Mouse (Mus musculus): ENCODE measurements around the gene Bhlha15. TPM values are rescaled to one million over a fixed set of nuclear protein-coding genes. Genes with fewer than 3 reads are reported as not detected.
A peak's percentile ranks its signal among the peaks of the same experiment; 100 is the strongest.

The Bhlha15 gene
- 0.03 TPM for polyA plus RNA-seq (2021)

DNA sequence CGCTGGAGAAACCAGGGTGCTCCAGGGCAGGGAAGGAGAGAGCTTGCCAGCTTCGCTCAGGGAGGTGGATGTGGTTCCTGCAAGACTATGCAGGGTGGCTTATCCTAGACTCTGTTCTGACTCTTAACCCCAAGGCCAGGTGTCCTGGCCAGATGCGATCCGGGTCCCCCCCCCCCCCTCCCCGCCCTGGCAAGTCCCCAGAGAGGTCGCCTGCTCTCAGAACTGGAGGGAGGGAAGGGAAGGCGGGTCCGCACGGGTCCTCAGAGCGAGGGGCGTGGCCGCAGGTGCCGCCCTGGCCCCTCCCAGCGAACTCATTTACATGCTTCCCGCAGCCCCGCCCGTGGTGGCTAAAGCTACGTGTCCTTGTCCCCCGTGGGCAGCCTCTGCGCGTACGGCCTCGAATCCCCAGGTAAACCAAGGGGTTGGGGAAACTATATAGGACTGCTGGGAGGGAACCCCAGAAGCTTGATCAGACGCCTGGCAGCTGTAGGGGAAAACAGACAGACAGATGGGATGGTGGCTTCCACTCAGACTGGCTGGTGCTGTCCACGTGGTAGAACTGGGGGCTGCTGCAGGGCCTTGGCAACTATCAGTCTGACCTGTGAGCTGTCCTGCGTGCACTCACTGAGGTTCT lies at the start of gene Bhlha15:
Gene Bhlha15 (plus strand): TSS at position 337 of the 634 bp plus-strand sequence.
- ChIA-PET CTCF (no interaction called here), POLR2A (no interaction called here)
- DNase-seq (ENCODE audit: low read depth, low spot score) (no peak), ATAC-seq (no peak)
- in situ Hi-C loops (cut with MboI; ENCODE audit: low pct_unique_long_range_greater_than_20kb), result no loop called here
- TF ChIP-seq CTCF (IDR thresholded peaks at IDR 0.05), result no peak
- no peaks in the 10 kb centered on the region for H3K27me3 ChIP-seq

GRCm38 (mm10) chr5:144143531-144143930 lies 46.6 kb upstream of the Bhlha15 start:
- ChIA-PET POLR2A (no interaction called here), CTCF (interaction anchor here (0.7 to 3.1 kb wide), 3 partner anchors 11 to 25 kb away, joined by 3 to 15 read pairs (median 4); no protein-coding TSS in a partner anchor)
- no peak for ATAC-seq
- in situ Hi-C loops (cut with MboI; ENCODE audit: low pct_unique_long_range_greater_than_20kb), result no loop called here
- H3K27me3 ChIP-seq, result no peaks in the 10 kb centered on the region
- peak; percentile 36 for TF ChIP-seq CTCF (IDR thresholded peaks at IDR 0.05)
- DNase-seq (ENCODE audit: low read depth, low spot score), result no peak

DNA sequence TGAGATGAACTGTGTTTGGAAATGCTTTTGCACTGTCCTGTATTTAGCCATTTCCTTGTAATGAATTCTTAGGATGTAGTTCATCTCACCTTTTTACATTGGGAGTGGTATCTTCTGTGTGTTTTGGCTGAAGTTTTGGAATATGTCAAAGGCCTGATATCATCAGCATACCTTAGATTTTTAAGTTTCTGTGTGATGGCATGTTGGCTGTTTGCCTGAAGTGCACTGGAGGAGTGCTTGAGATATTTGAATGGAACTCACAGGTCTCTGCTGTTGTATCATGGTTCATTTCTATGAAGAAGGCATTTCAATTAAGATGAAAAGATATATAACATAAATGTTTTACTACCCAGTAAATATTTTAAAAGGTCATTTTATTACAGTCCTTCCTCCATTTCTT lies 43.2 kb upstream of the Bhlha15 start:
- in situ Hi-C loops (cut with MboI; ENCODE audit: low pct_unique_long_range_greater_than_20kb), result no loop called here
- TF ChIP-seq CTCF (IDR thresholded peaks at IDR 0.05), result no peak
- ATAC-seq (no peak), DNase-seq (ENCODE audit: low read depth, low spot score) (no peak)
- ChIA-PET POLR2A (no interaction called here), CTCF (interaction anchor here (0.9 kb wide), 1 partner anchor 11 kb away, joined by 3 read pairs; no protein-coding TSS in a partner anchor)
- no peaks in the 10 kb centered on the region for H3K27me3 ChIP-seq

DNA sequence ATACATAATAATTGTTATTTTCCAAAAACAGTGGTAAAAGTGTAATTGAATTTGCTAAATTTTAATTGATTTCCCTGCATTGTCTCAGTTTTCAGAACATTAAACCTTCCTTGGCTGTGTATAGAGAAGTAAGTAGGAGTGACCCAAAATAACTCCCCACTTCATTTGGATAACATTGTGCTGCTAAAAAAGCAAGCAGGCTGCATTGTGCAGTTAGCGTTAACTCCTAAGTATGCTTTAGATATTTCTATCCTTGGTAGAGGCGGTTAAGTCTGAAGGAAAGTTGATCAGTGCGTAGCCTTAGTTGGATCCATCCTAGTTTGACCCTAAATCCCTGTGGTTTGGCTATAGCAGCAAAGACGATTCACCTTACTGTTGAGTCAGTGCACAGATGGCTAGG lies 40.6 kb upstream of the Bhlha15 start:
- no peaks in the 10 kb centered on the region for H3K27me3 ChIP-seq
- TF ChIP-seq CTCF (IDR thresholded peaks at IDR 0.05), result no peak
- ChIA-PET POLR2A (no interaction called here), CTCF (interaction anchor here (1.3 to 1.6 kb wide), 2 partner anchors 44 to 109 kb away, joined by 4 read pairs; no protein-coding TSS in a partner anchor)
- DNase-seq (ENCODE audit: low read depth, low spot score), result no peak
- ATAC-seq, result no peak
- in situ Hi-C loops (cut with MboI; ENCODE audit: low pct_unique_long_range_greater_than_20kb), result no loop called here

DNA sequence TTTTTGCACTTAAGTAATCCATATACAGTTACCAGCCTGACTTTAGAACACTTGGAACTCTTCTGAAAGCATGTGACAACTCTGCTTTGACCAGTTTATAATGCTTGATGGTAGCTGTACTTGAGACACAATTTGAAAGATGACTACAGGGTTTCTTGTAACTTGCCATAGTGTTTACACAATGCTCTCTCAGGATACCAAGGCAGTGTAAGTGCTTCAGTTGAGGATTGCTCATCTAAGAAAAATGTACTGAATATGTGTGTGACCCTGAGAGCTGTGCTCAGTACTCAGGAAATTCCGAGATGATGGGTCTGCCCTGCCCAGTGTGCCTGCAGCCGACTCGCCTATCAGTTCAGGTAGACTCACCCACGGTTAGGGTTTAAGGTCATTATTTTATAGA lies 38.8 kb upstream of the Bhlha15 start:
- CTCF ChIA-PET, result interaction anchor here (1.0 to 6.5 kb wide), 3 partner anchors 11 to 26 kb away, joined by 3 to 33 read pairs (median 27); no protein-coding TSS in a partner anchor
- peak; percentile 44 for ATAC-seq
- no peaks in the 10 kb centered on the region for H3K27me3 ChIP-seq
- no peak for TF ChIP-seq CTCF (IDR thresholded peaks at IDR 0.05)
- DNase-seq (ENCODE audit: low read depth, low spot score), result no peak
- POLR2A ChIA-PET, result interaction anchor here (0.5 kb wide), 1 partner anchor 117 kb away, joined by 3 read pairs; no protein-coding TSS in a partner anchor
- in situ Hi-C loops (cut with MboI; ENCODE audit: low pct_unique_long_range_greater_than_20kb), result no loop called here

- no peaks in the 10 kb centered on the region for H3K27me3 ChIP-seq
- DNase-seq (ENCODE audit: low read depth, low spot score) (no peak), ATAC-seq (no peak)
- ChIA-PET CTCF (interaction anchor here (1.0 to 6.5 kb wide), 18 partner anchors 8 to 119 kb away, joined by 3 to 57 read pairs (median 6); partner anchors contain the start of gene Lmtk2), POLR2A (interaction anchor here (0.8 kb wide), 1 partner anchor 19 kb away, joined by 3 read pairs; no protein-coding TSS in a partner anchor)
- in situ Hi-C loops (cut with MboI; ENCODE audit: low pct_unique_long_range_greater_than_20kb), result no loop called here
- peak; percentile 82 for TF ChIP-seq CTCF (IDR thresholded peaks at IDR 0.05)
These were observed 35.6 kb upstream of the Bhlha15 start for GRCm38 (mm10) chr5:144154528-144154927.

- peak; percentile 47 for ATAC-seq
- ChIA-PET CTCF (interaction anchor here (1.0 to 1.3 kb wide), 3 partner anchors 16 to 59 kb away, joined by 3 to 5 read pairs (median 3); partner anchors contain the start of gene Lmtk2), POLR2A (interaction anchor here (0.6 to 1.1 kb wide), 2 partner anchors 59 to 890 kb away, joined by 3 read pairs; no protein-coding TSS in a partner anchor)
- TF ChIP-seq CTCF (IDR thresholded peaks at IDR 0.05), result no peak
- no peaks in the 10 kb centered on the region for H3K27me3 ChIP-seq
- DNase-seq (ENCODE audit: low read depth, low spot score), result no peak
- in situ Hi-C loops (cut with MboI; ENCODE audit: low pct_unique_long_range_greater_than_20kb), result loop anchor here (5.0 kb wide), 2 partner anchors 61 to 116 kb away; no protein-coding TSS in a partner anchor
These were observed 31.5 kb upstream of the Bhlha15 start for GRCm38 (mm10) chr5:144158604-144159003.

- no peaks in the 10 kb centered on the region for H3K27me3 ChIP-seq
- ChIA-PET POLR2A (interaction anchor here (1.1 kb wide), 1 partner anchor 60 kb away, joined by 3 read pairs; no protein-coding TSS in a partner anchor), CTCF (interaction anchor here (1.3 kb wide), 2 partner anchors 48 to 59 kb away, joined by 3 to 5 read pairs; partner anchors contain the start of gene Lmtk2)
- DNase-seq (ENCODE audit: low read depth, low spot score) (no peak), ATAC-seq (no peak)
- no peak for TF ChIP-seq CTCF (IDR thresholded peaks at IDR 0.05)
- in situ Hi-C loops (cut with MboI; ENCODE audit: low pct_unique_long_range_greater_than_20kb), result loop anchor here (5.0 kb wide), 2 partner anchors 62 to 117 kb away; no protein-coding TSS in a partner anchor
These were observed 30.9 kb upstream of the Bhlha15 start for GRCm38 (mm10) chr5:144159137-144159536.

GRCm38 (mm10) chr5:144162080-144162812 lies 27.8 kb upstream of the Bhlha15 start:
- H3K27me3 ChIP-seq, result no peaks in the 10 kb centered on the region
- no peak for ATAC-seq
- DNase-seq (ENCODE audit: low read depth, low spot score), result no peak
- ChIA-PET POLR2A (interaction anchor here (0.6 to 0.9 kb wide), 2 partner anchors 9 to 23 kb away, joined by 3 read pairs; no protein-coding TSS in a partner anchor), CTCF (interaction anchor here (2.0 kb wide), 1 partner anchor 9 kb away, joined by 6 read pairs; no protein-coding TSS in a partner anchor)
- in situ Hi-C loops (cut with MboI; ENCODE audit: low pct_unique_long_range_greater_than_20kb), result no loop called here
- no peak for TF ChIP-seq CTCF (IDR thresholded peaks at IDR 0.05)

DNA sequence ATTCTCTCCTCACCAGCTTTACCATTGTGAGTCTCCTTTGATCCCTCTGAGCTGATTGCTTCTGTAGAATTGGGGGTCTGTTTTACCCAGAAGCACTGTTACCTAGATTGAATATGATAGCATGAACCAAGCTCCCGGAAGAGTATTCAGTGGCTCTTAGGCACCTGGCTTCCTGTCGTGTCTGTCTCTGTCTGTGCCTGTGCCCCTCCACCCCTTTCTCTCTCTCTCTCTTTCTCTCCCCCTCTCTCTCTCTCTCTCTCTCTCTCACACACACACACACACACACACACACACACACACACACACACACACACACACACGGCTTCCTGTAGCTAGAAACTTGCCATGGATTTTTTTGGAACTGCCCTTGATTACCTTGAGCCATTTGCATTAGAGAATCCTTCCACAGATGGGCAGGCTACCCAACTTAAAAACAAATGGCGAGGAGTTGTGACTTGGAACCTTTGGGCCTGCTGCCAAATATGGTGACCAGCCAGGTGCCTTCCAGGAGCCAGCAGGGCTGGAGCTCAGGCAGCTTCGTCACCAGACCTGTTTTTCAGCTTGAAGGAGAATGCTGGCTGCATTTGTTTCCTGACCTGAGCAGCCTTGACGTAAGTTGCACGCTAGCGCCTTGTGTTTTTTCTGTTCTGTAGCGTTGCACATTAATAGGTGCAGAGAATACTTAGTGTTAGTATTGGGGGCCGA lies 27.1 kb upstream of the Bhlha15 start:
- CTCF ChIA-PET, result interaction anchor here (2.0 kb wide), 1 partner anchor 9 kb away, joined by 6 read pairs; no protein-coding TSS in a partner anchor
- ATAC-seq, result no peak

More for the DNA sequence above, 27.1 kb upstream of the Bhlha15 start:
- POLR2A ChIA-PET, result interaction anchor here (0.8 to 0.9 kb wide), 2 partner anchors 9 to 20 kb away, joined by 3 to 5 read pairs; no protein-coding TSS in a partner anchor
- no peak for TF ChIP-seq CTCF (IDR thresholded peaks at IDR 0.05)
- in situ Hi-C loops (cut with MboI; ENCODE audit: low pct_unique_long_range_greater_than_20kb), result no loop called here
- no peaks in the 10 kb centered on the region for H3K27me3 ChIP-seq
- no peak for DNase-seq (ENCODE audit: low read depth, low spot score)

All from Patski (cell line).